Mouse (Mus musculus): ENCODE data around the gene Ap5z1.

Gene Ap5z1

DNA sequence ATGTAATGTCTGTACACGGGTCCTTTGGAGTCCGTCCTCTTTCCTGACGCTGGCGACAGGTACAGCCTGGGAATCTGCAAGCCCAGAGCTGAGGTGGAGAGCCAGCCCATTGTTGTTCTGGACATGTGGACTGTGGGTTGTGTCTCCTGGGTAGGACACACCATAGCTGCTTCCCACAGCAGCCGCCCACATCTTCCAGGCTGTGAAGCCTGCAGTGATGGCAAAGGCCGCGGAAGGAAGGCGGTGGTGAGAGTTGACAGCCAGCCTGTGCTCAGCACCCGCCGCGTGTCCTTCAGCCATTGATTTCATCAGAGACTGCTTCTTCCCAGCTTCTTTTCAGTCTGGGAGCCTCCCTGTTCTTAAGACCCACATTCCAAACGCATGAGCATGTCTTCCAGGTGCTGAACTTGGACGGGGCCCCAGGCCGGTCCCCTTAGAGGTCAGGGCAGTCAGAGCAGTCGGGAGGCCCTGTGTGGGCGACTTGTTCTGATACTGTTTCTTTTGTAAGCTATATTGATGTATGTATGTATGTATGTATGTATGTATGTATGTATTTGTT lies 25.3 kb upstream of the Ap5z1 start:
- ATAC-seq (ENCODE audit: insufficient number of reproducible peaks, low FRiP score, low TSS enrichment): no peak

DNA sequence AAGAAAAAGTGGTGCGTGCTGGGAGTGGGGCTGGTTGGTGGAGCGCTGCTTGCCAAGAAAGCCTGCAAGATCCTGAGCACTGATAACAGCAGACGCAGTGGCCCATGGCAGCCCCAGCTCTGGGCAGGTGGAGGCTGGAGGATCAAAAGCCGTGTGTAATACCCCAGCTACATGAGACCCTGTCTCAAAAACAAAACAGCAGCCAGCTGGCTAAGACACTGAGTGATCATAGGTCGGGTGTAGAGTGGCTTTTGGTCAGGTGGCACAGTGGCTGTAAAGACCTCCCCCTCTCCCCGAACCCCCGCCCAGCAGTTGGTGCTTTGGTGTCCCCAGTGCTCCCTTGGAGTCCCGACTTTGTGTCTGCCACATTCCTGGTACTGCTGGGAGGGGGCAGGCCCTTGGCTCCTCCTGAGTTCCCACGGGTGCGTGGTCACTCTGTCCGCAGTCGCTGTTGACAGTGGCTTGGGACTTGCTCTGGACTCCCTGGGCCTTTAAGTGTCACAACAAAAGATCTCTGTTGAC lies 23.8 kb upstream of the Ap5z1 start:
- ATAC-seq (ENCODE audit: insufficient number of reproducible peaks, low FRiP score, low TSS enrichment): no peak

DNA sequence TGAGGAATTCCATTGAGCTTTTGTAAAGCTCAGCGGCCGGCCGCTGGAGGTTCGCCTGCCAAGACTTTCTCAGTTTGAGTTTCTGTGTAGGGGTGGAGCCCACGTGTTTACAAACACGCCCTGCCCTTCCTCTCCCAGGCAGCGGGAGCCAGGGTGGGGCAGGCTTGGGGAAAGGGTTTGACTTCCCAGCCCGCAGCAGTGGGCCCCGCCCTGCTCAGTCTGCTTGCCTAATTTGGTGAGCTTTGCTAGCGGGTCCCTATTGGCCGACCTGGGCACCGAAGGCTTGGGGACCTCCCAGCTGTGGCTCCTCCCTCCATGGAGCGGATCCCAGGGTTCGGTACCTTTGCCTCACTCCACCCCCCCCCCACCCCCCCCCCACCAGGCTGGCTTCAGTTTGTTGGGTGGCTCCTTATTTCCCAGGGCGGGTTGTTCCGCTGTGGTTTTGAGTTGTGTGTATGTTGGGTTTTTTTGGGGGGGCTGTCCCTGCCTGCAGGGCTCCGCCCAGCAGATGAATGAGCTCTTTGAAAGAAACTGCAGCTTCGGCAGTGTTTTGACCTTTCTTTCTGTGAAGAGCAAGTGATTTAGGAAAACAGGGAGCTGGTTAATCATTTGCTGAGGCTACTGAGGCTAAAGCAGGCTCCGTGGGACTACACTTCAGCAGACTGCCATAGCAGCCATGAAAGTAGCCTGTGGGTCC lies 23.1 kb upstream of the Ap5z1 start:
- 0 out of 2 replicates have a peak, but pooled peaks have one; percentile 33 for ATAC-seq (ENCODE audit: insufficient number of reproducible peaks, low FRiP score, low TSS enrichment)

DNA sequence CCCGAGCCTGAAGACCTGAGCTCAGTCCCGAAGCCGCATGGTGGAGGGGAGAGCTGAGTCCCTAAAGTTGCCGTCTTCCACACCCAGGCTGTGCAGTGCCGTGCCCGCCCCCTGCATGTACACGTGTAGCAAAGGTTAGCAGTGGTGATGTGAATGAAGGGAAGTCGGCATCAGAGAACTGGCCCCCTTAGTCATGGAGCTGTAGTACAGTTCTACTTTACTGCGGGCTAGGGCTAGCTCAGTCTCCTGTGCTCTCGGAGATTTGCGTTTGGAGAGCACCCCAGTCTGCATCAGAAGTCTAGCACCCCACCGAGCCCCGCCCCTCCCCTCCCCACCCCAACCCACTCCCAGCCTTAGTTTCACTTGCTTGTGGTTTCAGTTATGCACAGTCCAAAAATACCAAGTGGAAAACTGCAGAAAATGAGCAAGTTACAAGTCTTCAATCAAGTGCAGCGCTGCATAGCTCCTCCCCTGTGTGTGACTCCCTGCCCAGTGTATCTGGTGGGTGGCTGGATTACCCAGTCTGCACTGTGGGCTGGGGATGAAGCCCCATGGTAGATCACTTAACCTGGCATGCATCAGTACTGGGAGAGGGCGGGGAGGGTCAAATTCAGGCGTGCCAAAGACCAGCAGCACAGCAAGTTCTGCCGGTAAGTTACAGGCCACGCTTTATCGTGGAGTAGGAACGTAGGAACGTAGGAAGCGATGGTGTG lies 22.3 kb upstream of the Ap5z1 start:
- ATAC-seq (ENCODE audit: insufficient number of reproducible peaks, low FRiP score, low TSS enrichment): no peak

DNA sequence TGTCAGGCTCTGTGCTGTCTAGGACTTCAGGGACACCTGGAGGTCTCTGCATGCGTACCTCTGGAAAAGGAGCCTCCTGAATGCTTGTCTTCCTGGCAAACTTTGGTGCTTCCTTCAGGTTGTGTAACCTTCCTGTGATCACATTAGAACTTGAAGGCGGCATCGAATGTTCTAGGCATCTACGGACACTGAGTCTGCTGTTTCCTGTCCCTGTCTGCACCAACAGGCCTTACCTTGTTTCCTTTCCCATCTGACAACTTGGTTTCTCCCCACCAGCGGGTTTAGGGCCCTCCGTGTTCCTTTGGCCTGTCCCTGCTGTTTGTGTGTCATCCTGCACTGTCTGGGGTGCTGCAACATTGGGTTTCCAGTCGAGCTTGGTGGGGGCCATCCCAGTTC lies 21.7 kb upstream of the Ap5z1 start:
- no peak for ATAC-seq (ENCODE audit: insufficient number of reproducible peaks, low FRiP score, low TSS enrichment)

DNA sequence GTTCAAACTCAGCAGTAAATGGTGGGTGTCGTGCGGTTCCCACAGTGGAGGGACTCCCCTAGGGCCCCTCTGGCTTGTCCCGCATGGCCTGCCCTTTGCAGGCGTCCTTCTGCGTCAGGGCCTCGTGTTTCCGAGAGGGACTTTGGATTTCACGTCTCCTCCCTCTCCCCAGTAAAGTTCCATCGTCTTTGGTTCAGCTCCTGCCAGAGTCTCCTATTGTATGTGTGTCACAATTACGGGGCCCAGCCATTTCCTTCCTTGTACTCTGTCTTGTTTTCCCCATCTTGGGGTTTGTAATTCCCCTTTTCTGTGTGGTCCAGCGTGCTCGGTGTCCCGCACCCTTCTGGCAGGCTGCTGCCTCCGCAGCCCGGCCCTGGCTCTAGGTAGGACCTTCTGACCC lies 20.2 kb upstream of the Ap5z1 start:
- ATAC-seq (ENCODE audit: insufficient number of reproducible peaks, low FRiP score, low TSS enrichment): no peak

DNA sequence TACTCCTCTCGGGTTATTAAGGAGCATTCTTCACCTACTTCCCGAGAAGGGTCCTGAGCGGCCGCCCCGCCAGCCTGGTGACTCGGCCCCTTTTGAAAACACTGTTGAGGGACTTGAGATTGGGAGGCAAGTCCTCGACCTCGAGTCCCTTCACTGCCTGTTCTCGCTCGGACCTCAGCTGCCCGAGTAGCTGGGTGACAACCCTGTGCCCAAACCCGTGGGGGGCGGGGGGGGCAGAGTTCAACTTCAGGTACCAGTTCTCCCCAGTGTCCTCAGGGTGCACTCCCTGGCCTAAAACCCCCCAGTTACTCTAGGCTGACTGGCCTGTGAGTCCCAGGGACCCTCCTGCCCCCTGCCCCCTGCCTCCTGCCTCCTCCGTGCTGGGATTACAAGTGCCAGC lies 19.8 kb upstream of the Ap5z1 start:
- ATAC-seq (ENCODE audit: insufficient number of reproducible peaks, low FRiP score, low TSS enrichment): no peak

DNA sequence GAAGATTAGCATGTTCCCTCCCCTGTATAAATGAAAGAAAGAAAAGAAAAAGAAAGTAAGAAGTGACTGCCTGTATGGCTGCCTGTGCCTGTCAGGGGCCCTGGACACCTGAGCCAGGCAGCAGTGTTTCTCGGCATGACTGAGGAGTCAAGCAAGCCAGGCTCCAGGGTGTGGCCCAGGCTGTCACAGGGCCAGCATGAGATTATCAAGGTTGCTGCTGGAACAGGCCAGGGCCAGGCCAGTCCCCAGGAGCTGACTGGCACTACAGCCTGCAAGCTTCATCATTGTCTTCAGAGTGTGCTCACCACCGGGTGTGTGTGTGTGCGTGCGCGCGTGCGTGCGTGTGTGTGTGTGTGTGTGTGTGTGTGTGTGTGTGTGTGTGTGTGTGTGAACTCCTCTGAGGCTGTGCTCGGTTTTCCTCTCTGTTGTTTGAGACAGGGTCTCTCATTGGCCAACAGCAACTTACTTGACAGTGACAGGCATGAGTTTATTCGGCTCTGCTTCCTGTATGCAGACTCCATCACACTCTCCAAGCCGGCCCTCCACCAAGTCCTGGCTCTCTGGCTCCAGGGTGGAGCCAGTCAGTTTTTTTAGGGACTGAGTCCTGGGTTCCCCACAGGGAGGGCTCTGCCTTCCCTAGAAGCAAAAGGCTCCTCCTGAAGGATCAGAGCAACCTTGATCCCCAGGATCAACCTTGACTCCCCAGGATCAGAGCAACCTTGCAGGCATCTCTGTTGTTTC lies 18.8 kb upstream of the Ap5z1 start:
- no peak for ATAC-seq (ENCODE audit: insufficient number of reproducible peaks, low FRiP score, low TSS enrichment)

DNA sequence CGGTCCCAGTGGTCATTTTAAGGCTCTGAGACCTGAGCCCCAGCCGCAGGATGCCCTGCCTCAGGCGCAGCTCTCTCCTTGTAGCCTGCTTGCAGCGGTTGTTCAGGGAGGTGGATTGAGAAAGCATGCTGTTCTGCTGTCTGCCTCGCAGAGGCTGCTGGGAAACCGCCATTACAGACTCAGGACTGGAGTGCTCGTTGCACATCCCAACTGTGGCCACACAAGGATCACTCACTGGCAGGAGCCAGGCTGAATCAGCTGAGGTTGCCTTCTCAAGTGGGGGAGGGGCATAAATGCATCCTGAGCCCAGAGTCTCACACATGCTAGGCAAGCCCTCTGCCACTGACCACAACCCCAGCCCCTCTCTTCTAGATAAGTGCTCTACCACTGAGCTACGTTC lies 18.0 kb upstream of the Ap5z1 start:
- ATAC-seq (ENCODE audit: insufficient number of reproducible peaks, low FRiP score, low TSS enrichment): no peak

DNA sequence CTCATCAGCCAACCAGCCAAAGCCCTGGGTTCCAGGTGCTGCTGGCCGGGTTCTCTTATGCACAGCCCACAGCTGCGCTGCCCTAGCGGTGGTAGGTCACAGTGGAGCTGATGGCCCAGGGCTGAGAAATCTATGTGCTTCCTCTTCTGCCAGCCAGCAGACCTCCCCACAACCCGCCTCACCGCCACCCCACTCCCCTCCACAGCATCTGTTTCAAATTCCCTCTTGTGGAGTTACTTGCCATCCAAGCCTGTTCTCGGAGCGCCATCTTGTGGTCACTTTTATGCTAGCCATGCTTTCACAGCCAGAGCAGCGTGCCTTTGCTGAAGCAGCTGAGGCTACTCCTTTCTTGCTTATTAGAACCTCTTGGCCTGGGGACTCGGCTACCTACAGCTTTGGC lies 15.7 kb upstream of the Ap5z1 start:
- ATAC-seq (ENCODE audit: insufficient number of reproducible peaks, low FRiP score, low TSS enrichment): peak; percentile 17; the same call in 1 of the 2 replicates

DNA sequence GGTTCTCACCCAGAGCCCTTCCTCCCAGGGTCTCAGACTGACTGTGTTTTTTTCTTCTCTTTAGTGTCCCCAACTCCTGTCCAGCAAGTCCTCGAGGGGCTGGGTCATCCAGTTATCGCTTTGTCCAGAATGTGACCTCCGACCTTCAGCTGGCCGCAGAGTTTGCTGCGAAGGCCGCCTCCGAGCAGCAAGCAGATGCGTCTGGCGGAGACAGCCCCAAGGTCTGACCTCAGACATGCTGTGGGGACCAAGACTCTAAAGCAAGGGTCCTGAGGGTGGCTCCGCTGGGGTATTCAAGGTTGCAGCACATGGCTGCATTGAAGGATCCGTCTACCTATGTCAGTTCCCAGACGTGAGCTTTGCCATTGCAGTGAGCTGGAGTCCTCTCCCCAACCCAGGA lies 15.1 kb upstream of the Ap5z1 start:
- ATAC-seq (ENCODE audit: insufficient number of reproducible peaks, low FRiP score, low TSS enrichment): no peak

DNA sequence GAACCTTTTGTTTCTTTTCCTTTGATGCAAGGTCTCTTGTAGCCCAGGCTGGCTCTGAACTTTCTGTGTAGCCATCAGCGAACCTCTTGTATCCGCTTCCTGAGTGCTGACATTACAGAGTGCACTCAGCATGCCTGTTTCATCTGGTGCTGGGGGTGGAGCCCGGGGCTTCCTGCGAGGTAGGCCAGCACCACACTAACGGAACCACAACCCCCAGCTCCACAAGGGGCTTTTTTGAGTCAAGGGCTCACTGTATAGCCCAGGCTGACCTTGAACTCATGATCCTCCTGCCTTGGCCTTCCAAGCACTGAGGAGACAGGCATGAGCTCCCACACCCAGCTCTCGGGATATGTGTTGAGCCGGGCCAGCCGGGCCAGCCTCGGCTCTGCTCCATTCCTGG lies 12.9 kb upstream of the Ap5z1 start:
- no peak for ATAC-seq (ENCODE audit: insufficient number of reproducible peaks, low FRiP score, low TSS enrichment)

DNA sequence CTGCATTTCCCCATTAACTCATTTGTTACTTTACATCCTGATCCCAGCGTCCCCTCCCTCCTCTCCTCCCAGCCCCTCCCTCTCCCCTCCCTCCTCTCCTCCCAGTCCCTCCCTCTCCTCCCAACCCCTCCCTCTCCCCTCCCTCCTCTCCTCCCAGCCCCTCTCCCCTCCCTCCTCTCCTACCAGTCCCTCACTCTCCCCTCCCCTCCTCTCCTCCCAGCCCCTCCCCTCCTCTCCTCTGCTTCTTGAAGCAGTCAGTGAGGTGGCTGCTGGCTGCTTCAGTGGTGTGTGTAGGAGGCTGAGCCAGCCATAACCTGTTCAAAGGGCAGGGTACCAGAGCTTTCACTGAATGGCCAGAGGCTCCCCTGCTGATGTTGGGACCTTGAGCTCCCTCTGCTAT lies 12.0 kb upstream of the Ap5z1 start:
- no peak for ATAC-seq (ENCODE audit: insufficient number of reproducible peaks, low FRiP score, low TSS enrichment)

DNA sequence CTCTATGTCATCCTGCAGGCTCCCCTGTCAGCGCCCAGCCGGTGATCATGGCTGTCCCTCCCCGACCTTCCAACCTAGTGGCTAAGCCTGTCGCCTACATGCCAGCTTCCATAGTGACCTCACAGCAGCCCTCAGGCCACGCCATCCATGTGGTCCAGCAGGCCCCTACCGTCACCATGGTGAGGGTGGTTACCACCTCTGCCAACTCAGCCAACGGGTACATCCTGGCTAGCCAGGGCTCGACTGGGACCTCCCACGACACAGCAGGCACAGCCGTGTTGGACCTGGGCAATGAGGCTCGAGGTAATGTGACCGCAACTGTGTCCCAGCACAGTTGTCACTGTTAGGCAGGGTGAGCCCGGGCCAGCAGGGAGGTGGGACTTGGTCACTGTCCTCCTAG lies 10.0 kb upstream of the Ap5z1 start:
- no peak for ATAC-seq (ENCODE audit: insufficient number of reproducible peaks, low FRiP score, low TSS enrichment)

DNA sequence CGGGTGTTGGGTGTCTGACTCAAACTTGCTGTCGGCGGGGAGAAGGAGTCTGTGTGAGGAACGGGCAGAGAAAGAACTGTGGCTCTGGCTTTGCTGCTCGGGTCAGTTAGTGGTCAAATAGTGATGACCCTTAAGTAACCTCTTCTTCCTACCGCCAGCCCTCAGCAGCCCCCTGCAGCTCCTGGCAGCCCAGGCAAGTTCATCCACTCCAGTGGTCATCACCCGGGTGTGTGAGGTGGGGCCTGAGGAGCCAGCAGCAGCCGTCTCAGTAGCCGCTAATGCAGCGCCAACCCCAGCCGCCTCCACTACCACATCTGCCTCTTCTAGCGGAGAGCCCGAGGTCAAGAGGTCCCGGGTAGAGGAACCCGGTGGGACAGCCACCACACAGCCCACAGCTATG lies 7.4 kb upstream of the Ap5z1 start:
- ATAC-seq (ENCODE audit: insufficient number of reproducible peaks, low FRiP score, low TSS enrichment): no peak

DNA sequence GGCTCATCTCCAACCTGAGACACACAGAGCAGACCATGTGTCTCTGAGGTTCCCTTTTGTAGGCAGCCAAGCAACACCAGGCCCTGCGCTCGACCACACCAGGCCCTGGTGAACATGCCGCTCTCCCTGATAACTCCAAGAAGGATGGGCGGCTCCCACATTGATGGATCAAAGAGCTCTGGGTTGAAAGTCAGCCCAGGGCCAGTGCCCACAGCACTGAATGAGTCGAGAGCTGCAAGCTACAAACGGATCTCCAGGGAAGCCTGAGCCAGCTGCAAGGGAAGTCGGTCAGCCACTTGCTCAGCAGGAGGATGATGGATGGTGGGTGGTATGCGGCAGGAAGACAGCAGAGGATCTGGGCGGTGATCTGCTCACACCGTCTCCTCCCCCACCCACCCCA lies 6.4 kb upstream of the Ap5z1 start:
- ATAC-seq (ENCODE audit: insufficient number of reproducible peaks, low FRiP score, low TSS enrichment): no peak

DNA sequence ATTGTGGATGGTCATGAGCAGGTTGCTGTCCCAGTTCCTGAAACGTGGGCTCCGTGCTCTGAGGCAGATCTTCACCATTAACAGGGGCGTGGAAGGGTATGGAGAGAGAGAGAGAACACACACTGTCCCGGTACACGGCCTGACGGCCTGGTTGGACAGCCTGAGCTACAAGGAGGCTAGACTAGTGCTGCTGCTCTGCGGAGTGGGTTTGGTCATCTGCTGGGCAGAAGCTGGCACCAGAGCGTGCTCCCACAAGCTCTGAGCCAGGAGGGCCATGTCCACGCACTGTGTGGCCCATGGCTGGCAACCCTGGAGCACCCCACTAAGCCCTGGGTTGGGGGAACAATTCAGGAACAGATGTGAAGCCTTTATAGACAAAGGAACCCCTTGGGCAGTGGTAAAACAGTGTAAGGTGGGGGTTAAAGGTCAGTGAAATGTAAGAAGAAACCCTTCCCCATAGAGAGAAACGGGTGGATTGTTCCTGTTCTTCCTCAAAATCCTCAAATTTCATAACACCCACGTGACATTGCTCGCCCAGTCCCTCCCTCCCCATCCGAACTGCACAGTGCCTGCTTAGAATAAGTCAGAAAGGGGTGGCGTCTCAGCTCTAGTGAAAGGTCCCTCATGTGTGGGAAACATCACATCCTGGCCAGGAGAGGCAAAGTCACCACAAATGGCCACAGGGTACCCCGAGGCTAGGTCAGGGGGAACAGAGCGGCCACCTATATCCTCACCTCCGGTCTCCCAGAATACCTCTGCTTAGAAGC lies 4.8 kb upstream of the Ap5z1 start:
- no peak for ATAC-seq (ENCODE audit: insufficient number of reproducible peaks, low FRiP score, low TSS enrichment)

DNA sequence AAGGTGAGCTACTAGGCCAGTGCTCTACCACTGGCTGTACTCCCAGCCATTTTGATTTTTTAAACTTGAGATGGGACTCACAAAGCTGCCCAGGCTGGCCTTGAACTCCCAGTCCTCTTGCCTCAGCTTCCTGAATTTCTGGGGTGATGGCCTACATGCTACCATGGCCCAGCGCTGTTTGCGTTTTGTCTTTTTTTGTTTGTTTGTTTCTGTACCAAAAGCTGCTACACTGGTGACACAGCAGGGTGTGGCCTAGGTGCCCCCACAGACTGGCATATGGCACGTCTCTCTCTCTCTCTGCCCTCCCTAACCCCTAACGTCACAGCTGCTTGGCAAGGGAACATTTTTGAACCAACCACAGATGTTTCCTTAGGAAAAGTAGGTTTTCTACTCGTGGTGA lies 3.9 kb upstream of the Ap5z1 start:
- no peak for ATAC-seq (ENCODE audit: insufficient number of reproducible peaks, low FRiP score, low TSS enrichment)

DNA sequence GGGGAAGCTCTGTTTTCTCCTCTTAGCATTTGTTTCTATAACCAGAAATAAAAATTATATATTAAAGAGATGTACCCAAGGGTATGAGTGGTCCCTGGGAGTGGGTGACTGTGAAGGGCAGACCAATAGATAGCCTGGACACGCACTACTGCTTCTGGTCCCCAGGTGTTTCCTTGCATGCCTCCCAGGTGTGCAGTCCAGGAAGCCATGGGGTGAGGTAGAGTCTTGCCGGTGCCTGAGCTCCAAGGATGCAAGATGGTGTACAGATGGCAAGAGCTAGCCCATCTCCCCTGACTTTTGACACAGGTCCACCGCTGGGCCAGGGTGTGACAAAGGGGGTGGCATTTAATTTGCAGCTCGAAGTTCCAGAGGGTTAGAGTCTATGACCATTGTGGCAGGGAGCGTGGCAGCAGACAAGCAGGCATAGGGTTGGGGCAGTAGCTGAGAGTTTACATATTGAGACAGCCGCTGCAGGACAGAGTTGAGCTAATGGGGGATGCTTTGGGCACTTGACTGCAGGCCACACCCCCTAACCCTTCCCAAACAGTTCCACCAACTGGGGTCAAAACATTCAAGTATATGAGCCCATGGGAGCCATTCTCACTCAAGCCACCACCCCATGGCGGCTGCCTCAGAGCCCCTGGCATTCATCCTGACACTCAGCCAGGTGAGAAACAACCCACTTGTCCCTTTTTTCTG lies 1.7 kb upstream of the Ap5z1 start:
- ATAC-seq (ENCODE audit: insufficient number of reproducible peaks, low FRiP score, low TSS enrichment): no peak

DNA sequence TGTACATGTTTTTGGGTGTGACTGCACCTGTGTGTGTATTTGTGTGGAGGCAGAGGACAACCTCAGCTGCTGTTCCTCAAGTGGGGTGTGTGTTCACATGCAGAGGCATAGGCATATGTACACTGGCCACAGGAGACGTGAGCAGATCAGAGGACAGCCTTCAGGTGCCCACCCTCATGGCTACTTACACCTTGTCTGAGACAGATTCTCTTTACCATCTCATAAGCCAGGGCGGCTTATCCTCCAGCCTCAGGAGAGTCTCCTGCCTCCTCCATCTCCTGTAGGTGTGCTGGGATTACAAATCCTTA lies 1.1 kb upstream of the Ap5z1 start:
- no peak for ATAC-seq (ENCODE audit: insufficient number of reproducible peaks, low FRiP score, low TSS enrichment)
